8 mouse cellular contexts compared by ENCODE assay signal in the genomic region with DNA sequence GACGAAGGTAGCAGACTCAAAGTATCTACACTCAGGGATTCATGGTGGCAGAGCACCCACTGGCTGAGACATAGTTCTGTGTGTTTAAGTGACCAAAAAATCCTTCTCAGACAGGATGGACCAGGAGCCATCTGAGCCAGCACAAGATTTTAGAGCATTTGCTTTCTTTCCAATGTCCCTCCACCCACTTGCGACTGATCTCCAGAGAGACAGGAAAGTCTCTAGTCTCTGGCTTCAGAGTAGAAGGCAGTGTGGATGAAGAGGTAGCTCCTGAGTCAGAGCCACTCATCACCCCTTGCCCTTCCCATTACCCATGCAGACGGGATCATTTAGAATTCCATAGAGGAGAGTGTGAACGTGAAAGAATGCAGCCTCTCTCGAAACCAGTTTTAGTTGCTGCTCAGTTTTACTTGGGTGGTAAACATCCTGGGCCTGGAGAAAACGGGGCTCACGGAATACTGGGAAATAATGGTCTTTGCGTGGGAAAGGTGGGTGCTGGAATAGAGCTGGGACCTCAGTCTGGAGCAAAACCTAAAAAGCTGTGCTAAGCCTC.
DNase-seq lines count a peak whose midpoint lies in the region; ATAC-seq and TF ChIP-seq lines count a peak whose summit lies in the region.

No protein-coding gene starts in this region.

- H3K79me2 ChIP-seq in C2C12 (ENCODE audit: control insufficient read depth, insufficient read depth): peaks cover 61% of the 10 kb centered on the region

- no peaks in the 10 kb centered on the region for H3K9me3 ChIP-seq in erythroblast, embryonic 14.5 days (ENCODE audit: control insufficient read depth, low read length)
- H3K9me3 ChIP-seq in forebrain, embryonic 11.5 days (ENCODE audit: control insufficient read depth, low read length): no peaks in the 10 kb centered on the region
- no peaks in the 10 kb centered on the region for H3K9me3 ChIP-seq in limb, embryonic 13.5 days
- H3K9me3 ChIP-seq in stomach, embryonic 15.5 days: no peaks in the 10 kb centered on the region

- H3K4me3 ChIP-seq in erythroblast, embryonic 14.5 days (replicated peaks): peak overlapping the region; percentile 68
- H3K4me3 ChIP-seq in C2C12 (ENCODE audit: insufficient read depth, poor library complexity, severe bottlenecking): peak overlapping the region; percentile 46
- peak overlapping the region; percentile 45 for H3K4me3 ChIP-seq in forebrain, embryonic 11.5 days (ENCODE audit: low read depth, low read length)
- peak overlapping the region; percentile 51 for H3K4me3 ChIP-seq in limb, embryonic 13.5 days
- peak overlapping the region; percentile 49 for H3K4me3 ChIP-seq in stomach, embryonic 15.5 days (replicated peaks)

- peak overlapping the region; percentile 77 for H3K9ac ChIP-seq in forebrain, embryonic 11.5 days (ENCODE audit: low read length)
- H3K9ac ChIP-seq in limb, embryonic 13.5 days: peak overlapping the region; percentile 70
- peak overlapping the region; percentile 32; the same call in 1 of the 2 replicates for H3K9ac ChIP-seq in stomach, embryonic 15.5 days

- WGBS in forebrain, embryonic 11.5 days: 14% methylated on average over 8 of the region's 8 CpGs
- 14% methylated on average over 8 of the region's 8 CpGs for WGBS in limb, embryonic 13.5 days
- 12% methylated on average over 8 of the region's 8 CpGs for WGBS in stomach, embryonic 15.5 days

- peaks cover 40% of the 10 kb centered on the region for H3K79me3 ChIP-seq in C2C12 (ENCODE audit: low read depth)

- H3K27ac ChIP-seq in forebrain, embryonic 11.5 days (ENCODE audit: low read depth, low read length): peak overlapping the region; percentile 96
- peak overlapping the region; percentile 95 for H3K27ac ChIP-seq in limb, embryonic 13.5 days
- H3K27ac ChIP-seq in stomach, embryonic 15.5 days: peak overlapping the region; percentile 92

- peaks cover 27% of the 10 kb centered on the region for H3K36me3 ChIP-seq in erythroblast, embryonic 14.5 days (ENCODE audit: control insufficient read depth)
- peaks cover 33% of the 10 kb centered on the region for H3K36me3 ChIP-seq in C2C12 (ENCODE audit: control insufficient read depth, insufficient read depth)
- H3K36me3 ChIP-seq in forebrain, embryonic 11.5 days (ENCODE audit: control insufficient read depth, insufficient read depth, low read length): no peaks in the 10 kb centered on the region
- peaks cover 7% of the 10 kb centered on the region for H3K36me3 ChIP-seq in limb, embryonic 13.5 days
- no peaks in the 10 kb centered on the region for H3K36me3 ChIP-seq in stomach, embryonic 15.5 days

- H3K4me1 ChIP-seq in erythroblast, embryonic 14.5 days (ENCODE audit: control insufficient read depth): peaks cover 72% of the 10 kb centered on the region
- H3K4me1 ChIP-seq in forebrain, embryonic 11.5 days (replicated peaks; ENCODE audit: control insufficient read depth, insufficient read depth, low read length): peaks cover 33% of the 10 kb centered on the region
- H3K4me1 ChIP-seq in limb, embryonic 13.5 days: peaks cover 88% of the 10 kb centered on the region
- H3K4me1 ChIP-seq in stomach, embryonic 15.5 days: peaks cover 42% of the 10 kb centered on the region

- peak overlapping the region; percentile 65 for H3K4me2 ChIP-seq in forebrain, embryonic 11.5 days (ENCODE audit: low read depth, low read length, severe bottlenecking)
- peak overlapping the region; percentile 78 for H3K4me2 ChIP-seq in limb, embryonic 13.5 days (replicated peaks)
- peak overlapping the region; percentile 65 for H3K4me2 ChIP-seq in stomach, embryonic 15.5 days

- no peak for TF ChIP-seq CTCF in C2C12 (IDR thresholded peaks at IDR 0.05; ENCODE audit: control insufficient read depth, insufficient read depth, insufficient read length)

- no peaks in the 10 kb centered on the region for H3K27me3 ChIP-seq in erythroblast, embryonic 14.5 days (ENCODE audit: control insufficient read depth)
- H3K27me3 ChIP-seq in C2C12 (ENCODE audit: control insufficient read depth, insufficient read depth, insufficient read length): no peaks in the 10 kb centered on the region
- H3K27me3 ChIP-seq in forebrain, embryonic 11.5 days (ENCODE audit: control insufficient read depth, insufficient read depth, low read length): no peaks in the 10 kb centered on the region
- no peaks in the 10 kb centered on the region for H3K27me3 ChIP-seq in limb, embryonic 13.5 days
- no peaks in the 10 kb centered on the region for H3K27me3 ChIP-seq in stomach, embryonic 15.5 days (replicated peaks)

- H3ac ChIP-seq in C2C12 (ENCODE audit: control insufficient read depth, insufficient read length, low read depth): peak overlapping the region; percentile 44

- DNase-seq in forebrain, embryonic 11.5 days (ENCODE audit: low spot score): no peak
- DNase-seq in thymus, adult 18-20 months: no peak
- DNase-seq in gastrocnemius, adult 18-20 months (ENCODE audit: low spot score): no peak

- no peak for ATAC-seq in erythroblast, adult 5-6 weeks (replicated peaks; ENCODE audit: low FRiP score, poor library complexity, severe bottlenecking)
- ATAC-seq in forebrain, embryonic 11.5 days (replicated peaks; ENCODE audit: low FRiP score): no peak
- ATAC-seq in limb, embryonic 13.5 days (ENCODE audit: low FRiP score, low read depth): no peak
- no peak for ATAC-seq in stomach, embryonic 15.5 days (ENCODE audit: insufficient read depth, low FRiP score, low read depth)

TF ChIP-seq in C2C12, 6 proteins besides CTCF, POLR2A, EP300 and RAD21:
- TF ChIP-seq CEBPB (IDR thresholded peaks at IDR 0.05; ENCODE audit: low read depth) (no peak), MYOG (IDR thresholded peaks at IDR 0.05; ENCODE audit: control insufficient read depth, extremely low read depth, insufficient read length) (no peak), FOSL1 (IDR thresholded peaks at IDR 0.05; ENCODE audit: insufficient read depth, low read length, poor library complexity, severe bottlenecking) (no peak), MYOD1 (IDR thresholded peaks at IDR 0.05; ENCODE audit: control insufficient read depth, insufficient read length, low read depth) (no peak)
